Mouse (Mus musculus) brain, embryonic 14.5 days (tissue): ENCODE data around the gene Ipo13.

Experiments
- CTCF ChIP-seq: fragments of 200-500 bp; IDR thresholded peaks from 2 replicates; pipeline ENCODE4 v1.5.1; 2012; ENCODE audit warnings: inconsistent platforms, mild to moderate bottlenecking, moderate library complexity, borderline replicate concordance; ENCODE audit not compliant: insufficient read depth, insufficient read length; ENCODE audit errors: extremely low read depth
- POLR2A ChIP-seq: fragments of 200-500 bp; IDR thresholded peaks from 2 replicates; pipeline ENCODE4 v1.6.1; 2012; ENCODE audit warnings: mild to moderate bottlenecking, inconsistent platforms, borderline replicate concordance; ENCODE audit not compliant: poor library complexity, insufficient read depth, insufficient read length, severe bottlenecking; ENCODE audit errors: extremely low read depth

DNA sequence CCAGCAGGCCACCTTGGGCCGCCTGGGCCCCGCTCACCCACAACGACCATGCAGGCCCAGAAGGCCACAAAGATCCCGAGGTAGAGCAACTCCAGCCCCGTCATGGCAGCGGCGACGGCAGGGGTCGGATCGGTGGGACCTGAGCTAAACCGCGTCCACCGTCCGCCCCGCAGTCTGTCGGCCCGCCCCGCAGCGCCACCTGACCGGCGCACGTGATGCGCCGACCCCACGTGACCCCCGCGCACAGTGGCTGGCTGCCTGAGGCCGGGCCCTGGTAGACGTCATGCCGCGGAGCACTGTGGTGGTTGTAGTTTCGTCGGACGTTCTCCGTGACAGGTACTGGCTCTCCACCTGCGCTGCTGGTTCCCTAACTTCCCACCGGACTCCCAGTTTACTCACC, 27.7 kb downstream of the Ipo13 start, which contains the start of gene Atp6v0b:
- no peak for TF ChIP-seq CTCF
- TF ChIP-seq POLR2A = peak; percentile 71
